Mouse (Mus musculus) right cerebral cortex, adult 18-20 months (tissue): ENCODE measurements around the gene Smyd4.

Source experiments
- DNase-seq: peaks from one replicate; pipeline ENCODE4 v3.0.0; 2022; ENCODE audit warnings: mixed read lengths

Gene Smyd4

DNA sequence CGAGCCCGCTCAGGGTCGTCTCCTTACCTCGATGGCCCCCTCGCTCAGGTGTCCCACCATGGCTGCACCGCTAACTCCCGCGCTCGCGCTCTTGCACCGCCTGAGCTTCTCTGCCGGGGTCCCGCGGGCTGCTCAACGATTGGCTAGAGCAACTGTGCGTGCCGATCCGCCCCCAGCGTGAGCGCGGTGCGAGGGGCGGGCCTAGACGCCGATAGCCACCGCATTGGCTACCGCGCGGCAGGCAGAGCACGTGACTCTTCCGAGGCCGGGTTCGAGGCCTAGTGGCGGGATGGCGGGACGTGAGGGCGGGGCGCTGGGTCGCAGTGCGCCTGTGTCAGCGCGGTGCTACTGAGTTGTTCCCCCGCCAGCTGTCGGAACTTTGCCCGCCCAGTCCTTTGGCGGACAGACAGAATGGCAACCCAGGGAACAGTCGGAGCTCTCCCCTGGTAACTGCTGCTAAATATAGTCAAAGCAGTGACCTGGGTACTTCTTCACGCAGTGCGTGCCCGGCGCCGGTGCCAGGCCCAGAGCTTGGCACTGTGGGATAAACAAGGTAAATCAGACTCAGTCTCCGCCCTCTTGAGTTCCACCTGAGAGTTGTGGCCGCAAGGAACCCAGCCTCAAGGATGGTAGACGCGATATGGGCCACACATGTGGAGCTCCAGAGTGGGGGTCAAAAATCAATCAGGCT, at the start of gene Smyd4, which contains the start of gene Rpa1:
TSS of gene Smyd4 (plus strand) at position 235 of the 691 bp plus-strand sequence.
TSS of gene Rpa1 (minus strand) at position 126 of the 691 bp plus-strand sequence.
- DNase-seq: peak; percentile 97

DNA sequence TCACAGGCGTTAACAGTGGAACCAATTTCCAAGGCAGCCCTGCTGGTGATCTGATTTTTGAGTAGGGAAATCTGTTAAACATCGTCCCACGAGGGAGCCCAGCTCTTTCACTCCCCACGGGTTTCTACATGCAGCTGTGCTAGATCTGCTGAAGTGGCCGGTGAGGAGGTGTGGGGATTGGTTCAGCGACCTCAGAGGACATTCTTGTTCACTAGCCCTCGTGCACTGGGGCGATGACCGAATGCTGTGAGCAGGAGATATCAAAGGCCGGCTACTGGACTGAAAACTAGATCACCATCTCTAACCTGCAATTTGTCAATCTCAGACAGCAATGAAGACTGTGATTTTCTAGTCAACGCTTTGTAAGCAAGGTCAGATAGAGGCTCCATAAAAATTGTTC, 49.7 kb upstream of the Smyd4 start:
- no peak for DNase-seq

DNA sequence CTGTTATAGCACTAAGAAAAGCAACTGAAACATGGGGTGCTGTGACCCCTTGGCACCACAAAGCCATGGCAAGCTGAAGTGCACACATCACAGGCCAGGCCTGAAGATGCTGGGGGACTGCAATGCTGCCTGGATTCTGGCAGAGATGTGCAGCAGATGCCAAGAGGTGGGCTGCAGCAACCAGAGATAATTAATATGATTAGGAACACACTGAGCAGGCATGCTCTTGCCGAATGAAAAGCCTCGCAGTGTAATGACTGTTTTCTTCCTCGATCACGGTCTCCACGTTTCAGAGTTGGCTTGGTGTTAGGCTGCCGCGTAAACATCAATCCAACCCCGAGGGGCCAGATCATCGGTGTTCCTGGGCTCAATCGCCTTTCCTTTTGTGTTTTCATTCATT, 48.4 kb upstream of the Smyd4 start:
- no peak for DNase-seq

DNA sequence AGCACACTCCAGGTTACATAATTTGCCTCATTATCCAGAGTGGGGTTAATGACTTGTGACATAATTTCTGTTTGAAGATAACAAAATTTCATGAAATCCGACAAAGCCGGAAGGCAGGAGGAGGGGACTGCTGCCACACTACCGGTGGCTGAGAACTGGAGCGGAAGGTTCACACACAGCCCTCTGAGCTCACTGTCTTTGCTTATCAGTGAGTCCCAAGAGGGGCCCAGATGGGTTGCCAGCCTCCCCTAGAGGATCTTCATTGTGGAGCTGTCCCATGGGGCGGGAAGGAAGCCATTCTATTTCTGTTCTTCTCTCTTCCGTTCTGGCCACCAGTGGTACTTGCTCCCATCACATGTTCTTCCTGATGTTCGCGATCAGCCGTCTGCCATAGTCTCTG, 47.3 kb upstream of the Smyd4 start:
- DNase-seq: no peak

DNA sequence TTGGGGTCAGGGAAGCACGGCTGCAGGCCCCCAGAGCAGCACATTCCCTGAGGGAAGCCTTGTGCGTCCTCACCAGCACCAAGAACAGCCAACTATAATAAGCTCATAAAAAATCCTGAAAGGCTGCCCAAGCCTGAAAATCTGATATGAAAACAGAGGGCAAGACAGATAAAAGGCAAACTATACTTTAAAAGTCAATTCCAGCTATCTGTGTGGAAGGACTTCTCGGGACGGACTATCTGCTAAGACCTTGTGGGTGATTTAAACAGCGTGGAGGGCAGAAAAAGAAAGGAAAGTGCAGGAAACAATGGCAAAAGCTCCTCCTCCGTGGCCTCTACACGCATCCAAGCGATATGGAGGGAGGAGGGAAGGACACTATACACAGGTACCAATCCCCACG, 43.4 kb upstream of the Smyd4 start:
- DNase-seq: no peak

DNA sequence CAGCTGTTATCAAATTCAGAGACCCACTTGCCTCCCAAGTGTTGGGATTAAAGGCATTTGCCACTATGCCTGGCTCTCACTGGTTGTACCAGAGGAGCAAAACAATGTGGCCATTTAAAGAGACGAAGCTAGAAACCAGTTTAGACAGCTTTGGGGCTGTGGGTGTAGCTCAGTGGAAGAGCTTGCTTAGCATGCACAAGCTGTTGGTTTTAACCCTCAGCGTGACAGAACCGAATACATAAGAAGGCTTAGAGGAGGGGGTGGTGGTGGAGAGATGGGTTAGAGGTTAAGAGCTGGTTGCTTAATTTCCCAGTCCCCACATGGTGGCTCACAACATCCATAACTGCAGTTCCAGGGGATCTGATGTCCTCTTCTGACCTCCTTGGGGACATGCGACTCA, 39.6 kb upstream of the Smyd4 start:
- no peak for DNase-seq

DNA sequence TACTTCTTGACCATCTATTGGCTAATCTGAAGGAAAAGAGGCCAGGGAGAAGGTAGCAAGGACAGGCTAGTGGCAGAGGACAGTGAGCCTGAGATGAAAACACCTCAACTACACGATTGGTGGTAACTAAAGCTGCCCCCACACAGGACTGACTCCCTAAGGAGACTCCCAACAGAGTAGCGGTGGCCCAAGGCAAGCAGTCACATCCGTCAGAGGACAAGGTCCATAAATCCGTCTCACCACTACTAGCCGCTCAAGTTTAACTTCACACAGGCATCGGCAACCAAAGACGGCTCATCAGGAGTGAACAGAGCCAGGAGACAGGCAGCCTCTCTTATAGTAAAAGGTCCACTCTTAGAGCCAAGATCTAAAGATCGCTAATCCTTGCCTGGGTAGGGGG, 37.4 kb upstream of the Smyd4 start:
- no peak for DNase-seq

DNA sequence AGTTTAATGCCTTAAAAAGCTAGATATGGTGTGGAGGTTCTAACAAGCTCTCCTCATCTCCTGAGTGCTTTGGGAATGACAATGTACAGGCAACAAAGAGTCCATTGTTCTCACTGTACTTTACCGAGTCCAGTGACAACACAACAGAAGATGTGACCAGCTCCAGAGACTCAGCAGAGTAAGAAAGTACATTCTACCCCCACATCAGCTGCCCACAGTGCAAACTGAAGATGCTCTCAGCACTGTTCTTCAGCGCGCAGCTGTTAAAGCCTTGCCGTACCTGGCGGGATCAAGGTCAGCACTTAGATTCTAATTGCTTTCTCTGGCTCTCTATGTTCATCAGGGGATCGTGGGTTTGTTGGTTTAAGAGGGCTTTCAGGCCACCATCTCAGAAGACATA, 36.5 kb upstream of the Smyd4 start:
- no peak for DNase-seq

DNA sequence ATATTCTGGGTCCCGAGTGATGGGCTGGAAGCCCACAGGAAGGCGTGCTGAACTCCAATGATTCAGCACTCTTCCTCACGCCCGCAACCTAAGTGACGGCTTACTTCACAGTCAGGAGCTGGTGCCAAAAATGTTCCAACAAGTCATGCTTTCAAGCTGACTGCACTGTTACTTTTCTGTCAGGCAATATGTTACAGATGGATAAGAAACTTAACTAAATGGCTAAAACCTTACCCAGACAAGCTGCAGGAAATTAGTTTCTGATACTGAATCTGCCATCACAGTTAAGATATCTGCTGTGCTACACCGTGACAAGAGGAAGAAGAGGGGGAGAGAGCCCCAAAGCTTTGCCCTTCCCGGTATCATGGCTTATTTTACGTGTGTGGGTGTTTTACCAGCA, 34.4 kb upstream of the Smyd4 start:
- peak; percentile 57 for DNase-seq

DNA sequence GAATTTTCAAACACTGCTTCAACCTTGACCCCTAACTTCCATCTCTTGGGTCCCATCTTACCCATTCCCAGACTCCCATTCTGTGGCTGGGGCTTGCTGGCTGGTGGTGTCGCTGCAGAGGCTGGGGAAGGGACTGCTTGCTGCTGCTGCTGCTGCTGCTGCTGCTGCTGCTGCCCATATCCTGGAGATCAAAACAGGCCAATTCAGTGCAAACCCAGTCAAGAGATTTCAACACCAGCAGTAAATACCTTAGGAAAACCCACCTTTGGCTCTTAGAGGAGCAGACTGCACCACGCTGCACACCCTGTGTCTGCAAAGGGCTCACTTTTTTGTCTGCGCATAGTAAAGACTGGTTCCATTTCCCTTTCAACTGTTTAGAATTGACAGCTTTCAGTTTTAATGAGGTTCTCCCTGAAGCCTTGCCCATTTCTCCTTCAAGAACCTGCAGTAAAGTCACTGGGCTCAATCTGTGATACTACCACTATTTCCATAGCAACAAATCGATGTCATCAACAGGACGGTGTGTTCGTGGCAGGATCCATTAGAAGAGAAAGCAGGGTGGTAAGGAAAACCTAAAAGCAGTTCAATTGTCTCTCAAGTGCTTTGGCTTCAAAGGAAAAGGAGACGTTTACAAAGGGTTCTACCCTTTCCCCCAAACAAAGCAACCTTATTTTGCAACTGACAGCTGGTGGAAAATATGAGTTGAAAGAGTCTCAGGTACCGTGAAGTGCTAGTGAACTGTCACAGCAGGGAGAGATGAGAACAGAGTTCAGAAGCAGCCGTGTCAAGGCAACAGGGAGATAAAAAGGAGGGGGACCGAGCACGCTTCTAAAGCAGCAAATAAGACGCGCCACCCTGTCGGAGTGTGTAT, 29.6 kb upstream of the Smyd4 start:
- no peak for DNase-seq

DNA sequence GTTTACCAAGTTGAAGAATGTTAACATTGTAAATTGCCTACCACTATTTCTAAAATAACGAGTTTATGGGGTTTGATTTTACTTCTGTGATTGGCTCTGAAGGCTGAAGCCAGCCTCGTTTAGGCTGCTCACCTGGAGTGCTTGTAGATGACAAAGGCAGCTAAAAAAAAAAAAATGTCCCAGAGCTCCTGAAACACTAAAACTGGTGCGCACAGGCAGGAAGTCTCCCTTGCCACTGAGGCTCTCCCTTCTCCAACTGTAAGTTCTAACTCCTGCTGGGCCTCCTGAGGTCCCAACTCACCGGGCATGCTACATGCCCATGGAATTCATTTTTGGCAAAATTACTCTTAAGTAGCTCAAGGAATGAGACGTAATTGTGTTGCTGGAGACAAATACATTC, 29.0 kb upstream of the Smyd4 start:
- DNase-seq: no peak

DNA sequence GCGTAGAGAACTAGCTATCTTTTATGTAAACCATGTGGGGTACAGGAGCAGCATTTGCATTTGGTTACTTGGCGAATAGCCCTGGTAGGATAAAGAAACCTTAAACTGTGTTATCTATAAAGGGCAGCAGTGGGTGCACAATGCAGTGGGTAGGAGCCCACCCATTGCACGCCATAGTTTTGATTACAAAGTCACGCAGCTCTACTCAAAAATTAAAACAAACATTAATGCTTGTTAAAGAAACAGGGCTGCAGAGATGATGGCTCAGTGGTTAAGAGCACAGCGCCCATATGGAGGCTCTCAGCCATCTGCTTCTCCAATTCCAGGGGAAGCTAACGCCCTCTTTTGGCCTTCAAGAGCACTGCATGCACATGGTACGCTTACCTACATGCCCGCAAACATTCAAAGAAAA, 24.9 kb upstream of the Smyd4 start:
- DNase-seq: no peak

DNA sequence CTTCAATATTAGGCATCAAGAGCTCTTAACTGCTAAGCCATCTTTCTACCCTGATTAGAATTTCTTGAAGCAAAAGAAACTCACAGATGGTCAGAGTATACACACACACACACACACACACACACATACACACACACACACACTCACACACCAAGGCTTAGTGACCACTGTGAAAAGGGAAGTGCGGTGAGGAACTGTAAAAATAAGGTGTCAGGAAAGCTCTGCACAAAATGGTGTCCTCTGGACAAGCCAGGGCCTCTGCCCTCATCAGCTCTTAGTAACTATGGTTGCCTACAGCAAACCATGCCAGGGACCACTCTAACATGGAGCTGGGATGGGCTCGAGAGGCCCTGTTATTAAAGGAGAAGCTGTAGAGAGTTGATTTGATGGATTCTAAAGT, 23.8 kb upstream of the Smyd4 start:
- DNase-seq: no peak

DNA sequence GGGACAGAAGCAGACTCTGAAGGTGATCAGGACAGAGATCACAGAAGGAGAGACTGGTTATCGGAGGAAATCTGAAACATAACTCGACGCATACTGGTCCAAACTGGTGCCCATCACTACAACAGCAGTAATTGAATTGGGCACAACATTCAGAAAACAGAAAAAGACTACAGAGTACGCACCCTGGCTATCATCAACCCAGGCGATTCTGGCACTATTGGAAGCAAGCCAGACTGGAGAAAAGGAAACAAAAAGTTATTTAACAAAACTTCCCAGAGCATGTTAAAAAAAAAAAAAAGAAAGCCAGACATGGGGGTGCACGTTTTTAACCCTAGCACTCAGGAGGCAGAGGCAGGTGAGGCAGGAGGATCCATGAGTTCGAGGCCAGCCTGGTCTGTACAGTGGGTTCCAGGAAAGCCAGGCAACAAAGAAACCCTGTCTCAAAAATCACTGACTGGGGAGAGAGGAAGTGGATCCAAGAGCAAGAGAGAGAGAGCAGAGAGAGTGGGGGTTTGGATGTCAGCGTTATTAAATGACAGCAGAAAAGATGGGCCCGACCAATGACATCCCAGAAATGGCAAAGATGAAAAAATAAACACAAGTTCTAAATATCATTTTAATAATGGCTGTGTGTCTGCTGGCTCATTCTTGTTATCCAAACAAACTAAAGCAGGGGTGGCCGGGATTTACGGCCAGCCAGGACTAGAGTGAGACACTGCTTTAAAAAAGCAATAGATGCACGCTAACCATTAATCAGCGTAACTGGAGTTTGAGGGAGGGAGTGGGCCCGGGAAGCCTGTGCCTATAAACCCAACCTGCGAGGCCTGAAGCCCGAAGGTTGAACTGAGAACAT, 22.9 kb upstream of the Smyd4 start:
- DNase-seq: no peak

DNA sequence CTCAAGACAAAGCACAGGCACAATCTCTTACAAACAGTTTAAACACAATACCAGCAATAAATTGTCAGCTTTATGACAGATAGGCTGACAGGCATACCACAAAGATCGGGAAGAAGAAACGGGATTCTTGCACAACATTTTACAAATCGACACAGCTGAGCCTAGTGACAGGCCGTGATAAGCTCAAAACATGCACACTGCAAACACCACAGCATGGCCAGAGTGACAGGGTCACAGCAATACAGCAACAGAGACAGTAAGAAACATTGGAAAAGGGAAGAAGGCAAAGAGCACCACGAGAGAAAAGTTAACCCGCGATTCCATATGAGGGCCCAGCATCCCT, 22.3 kb upstream of the Smyd4 start:
- no peak for DNase-seq

DNA sequence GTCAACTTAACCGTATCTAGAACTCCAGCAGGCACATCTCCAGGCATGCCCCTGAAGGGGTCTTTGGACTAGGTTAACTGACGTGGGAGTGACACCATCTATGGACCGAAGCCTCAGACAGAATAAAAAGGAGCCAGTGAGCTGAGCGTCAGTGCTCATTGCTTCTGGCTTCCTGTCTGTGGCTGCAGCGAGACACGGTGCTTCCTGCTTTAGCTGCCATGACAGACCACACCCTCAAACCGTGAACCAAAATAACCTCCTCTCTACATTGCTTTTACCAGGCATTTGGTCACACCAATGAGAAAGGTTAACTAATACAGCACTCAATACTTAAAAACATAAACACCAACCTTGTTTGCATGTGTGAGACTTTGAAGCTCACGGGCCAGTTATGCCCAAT, 11.6 kb upstream of the Smyd4 start:
- DNase-seq: no peak

DNA sequence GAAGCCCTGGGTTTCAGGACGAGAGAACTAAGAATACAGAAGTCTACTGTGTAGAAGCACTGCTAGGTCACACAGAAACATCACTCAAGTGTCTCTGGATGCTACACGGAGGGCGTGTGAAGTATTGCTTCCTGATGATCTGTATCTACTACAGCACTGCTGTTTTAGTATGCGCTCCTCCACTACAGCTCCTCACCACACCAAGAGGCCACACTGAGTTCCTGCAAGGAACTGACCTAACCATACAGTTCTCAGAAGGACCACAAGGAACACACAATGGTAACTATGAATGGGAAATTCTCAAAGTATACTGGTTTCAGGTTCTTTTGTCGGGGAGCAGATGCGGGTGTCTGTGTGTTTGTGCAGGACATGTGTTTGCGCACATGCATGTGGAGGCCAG, 11.0 kb upstream of the Smyd4 start:
- DNase-seq: no peak

DNA sequence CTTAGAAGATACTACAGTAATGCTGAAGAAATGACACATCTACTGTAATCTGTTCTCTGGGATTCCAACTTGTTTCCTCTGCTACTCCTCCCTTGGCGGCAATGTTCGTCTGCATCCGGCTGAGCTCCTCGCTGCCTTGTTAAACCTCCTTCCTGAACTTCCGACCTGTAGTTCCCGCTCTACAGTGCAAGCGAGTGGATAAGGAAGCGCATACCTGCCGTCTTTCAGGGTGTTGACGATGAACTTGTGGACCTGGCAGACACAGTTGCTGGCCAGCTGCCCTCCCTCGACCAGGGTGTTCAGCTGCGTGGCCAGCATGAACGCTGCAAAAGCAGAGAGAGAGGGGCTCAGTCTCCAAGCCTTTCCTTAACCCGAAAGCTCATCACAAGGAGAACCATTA, 8.2 kb upstream of the Smyd4 start:
- DNase-seq: no peak

DNA sequence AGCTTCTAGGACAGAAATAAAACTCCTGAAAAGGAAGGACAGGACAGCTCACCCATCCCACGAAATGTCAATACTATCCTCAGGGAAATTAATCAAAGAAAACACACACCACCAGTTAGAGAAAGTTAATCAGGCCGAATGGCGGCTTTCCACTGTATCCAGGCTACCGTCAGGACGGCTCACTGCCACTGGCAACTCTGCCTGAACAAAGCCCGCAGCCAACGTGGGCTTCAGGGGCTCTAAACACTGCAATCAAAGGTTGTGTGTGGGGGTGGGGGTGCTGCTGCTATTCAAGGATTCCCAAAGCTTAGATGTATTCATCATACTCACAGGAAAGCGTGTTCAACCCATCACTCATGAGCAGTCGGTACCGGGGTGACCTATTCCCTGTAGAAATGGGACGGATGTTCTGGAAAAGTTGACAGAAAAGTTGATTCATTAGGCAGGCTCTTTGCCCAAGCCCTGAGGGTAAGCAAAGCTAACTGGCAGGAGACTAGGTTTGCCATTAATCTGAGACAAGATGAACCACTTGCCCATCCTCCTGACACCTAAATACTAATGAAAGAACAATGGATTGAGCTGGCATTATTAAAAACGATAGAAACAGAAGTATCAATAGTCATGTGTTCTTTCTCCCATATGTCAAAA, 7.4 kb upstream of the Smyd4 start:
- DNase-seq: no peak

DNA sequence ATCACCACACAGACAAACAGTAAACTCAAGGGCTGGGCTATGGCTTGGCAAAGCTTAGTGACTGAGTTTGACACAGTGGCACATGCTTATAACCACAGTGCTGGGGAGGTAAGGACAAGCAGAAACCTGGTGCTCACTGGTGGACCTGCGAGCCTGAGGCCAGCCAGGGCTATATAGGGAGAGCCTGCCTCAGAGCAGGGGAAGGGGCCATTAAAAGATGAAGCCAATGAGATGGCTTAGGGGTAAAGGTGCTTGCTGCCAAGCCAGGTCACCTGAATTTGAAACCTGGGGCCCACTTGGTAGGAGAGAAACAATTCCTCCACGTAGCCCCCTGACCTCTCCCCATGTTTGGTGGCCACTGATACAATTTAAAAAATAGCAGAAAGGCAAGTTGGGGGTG, 5.1 kb upstream of the Smyd4 start:
- no peak for DNase-seq

DNA sequence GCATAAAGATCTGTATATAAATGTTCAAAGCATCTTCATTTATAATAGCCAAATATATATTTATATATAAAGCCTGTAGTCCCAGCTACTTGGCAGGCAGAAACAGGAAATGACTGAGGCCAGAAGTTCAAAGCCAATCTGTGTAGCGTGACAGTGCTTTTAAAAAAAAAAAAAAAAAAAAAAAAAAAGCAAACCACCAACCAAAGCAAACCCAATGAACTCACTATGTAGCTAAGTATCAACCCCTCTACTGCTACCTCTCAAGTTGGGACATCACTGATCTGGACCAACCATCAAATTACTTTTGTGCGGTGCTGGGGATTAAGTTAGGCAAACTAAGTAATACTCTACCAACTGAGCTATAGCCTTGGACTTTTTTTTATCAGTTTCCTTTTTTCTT, 4.1 kb upstream of the Smyd4 start:
- DNase-seq: no peak

DNA sequence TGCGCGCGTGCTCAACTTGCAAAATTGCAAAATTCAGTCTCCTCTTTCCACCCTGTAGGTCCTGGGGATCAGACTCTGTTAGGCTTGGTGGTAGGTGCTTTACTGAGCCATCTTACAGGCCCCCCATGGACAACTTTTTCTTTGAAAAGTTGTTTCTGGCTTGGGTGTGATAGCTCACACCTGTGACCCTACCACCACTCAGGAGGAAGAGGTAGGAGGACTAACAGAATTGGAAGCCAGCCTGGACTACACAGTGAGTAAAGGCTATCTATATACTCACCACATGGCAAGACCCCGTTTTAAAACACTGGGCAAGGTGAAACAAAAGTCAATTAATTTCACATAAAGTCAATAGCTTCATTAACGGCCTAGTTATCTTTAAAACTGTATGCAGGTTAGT, 3.5 kb upstream of the Smyd4 start:
- DNase-seq: no peak

DNA sequence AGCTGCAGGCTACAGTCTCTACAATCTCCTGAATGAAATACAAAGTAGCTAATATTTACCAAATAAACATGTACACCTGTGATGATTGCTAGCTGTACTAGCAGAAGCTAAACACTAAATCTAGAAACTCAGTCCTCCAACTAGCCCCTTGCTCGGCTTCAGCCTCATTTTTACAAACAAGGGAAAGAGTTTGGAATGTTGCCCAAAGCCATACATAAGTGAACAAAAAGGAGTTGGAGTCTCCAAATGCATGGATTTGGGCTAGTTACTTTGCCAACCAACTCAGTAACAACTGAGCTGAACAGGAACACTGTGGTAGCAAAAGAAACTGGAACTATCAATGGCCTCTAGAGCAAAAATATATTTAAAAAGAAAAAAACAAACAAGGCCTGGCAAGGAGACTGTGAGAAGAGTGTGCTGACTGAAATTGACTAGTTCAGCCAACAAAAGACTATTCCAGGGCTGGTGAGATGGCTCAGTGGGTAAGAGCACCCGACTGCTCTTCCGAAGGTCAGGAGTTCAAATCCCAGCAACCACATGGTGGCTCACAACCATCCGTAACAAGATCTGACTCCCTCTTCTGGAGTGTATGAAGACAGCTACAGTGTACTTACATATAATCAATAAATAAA, 1.6 kb upstream of the Smyd4 start:
- no peak for DNase-seq
